Mouse (Mus musculus): ENCODE results near the gene Gpr26.

DNA sequence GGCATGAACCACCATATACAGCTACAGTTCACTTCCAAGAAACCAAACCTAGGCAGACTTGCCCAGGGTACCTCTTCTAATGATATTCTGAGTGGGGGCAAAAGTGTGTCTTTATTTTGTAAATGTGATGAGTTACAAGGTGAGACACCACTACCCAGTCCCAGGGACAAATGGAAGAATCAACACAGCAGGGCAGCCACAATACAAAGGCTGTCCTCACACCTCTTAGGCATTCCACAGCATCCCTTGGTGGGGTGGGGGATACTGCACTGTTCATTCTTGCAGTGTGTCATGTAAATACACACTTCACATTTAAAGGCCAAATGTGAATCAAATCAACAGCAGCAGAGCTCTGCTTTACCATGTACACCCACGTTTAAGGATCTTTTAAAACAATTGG lies 26.0 kb downstream of the Gpr26 start:
- TF ChIP-seq CTCF (conservative IDR thresholded peaks at IDR 0.05; ENCODE audit: low read length), result no peak
- TF ChIP-seq POU5F1 (IDR thresholded peaks at IDR 0.05; ENCODE audit: borderline replicate concordance, low read length), result no peak
- no peak for TF ChIP-seq NANOG (IDR thresholded peaks at IDR 0.05; ENCODE audit: borderline replicate concordance, low read length)

Measured in E14TG2a.4 (cell line).